Mouse (Mus musculus) splenic B cell, adult 2 months (primary cell): ENCODE results near the gene Ecel1.

Experiments used
- DNase-seq: peaks from one replicate; pipeline ENCODE4 v3.0.0-alpha.2; 2011; ENCODE audit warnings: low read depth, low spot score
- H3K27me3 ChIP-seq: 2 replicates; pipeline ENCODE4 v1.6.1; 2012; ENCODE audit warnings: mild to moderate bottlenecking, low read length, moderate library complexity, mixed read lengths; ENCODE audit not compliant: control insufficient read depth, poor library complexity, insufficient read depth, severe bottlenecking
- H3K36me3 ChIP-seq: 2 replicates; pipeline ENCODE4 v1.6.1; 2012; ENCODE audit warnings: mild to moderate bottlenecking, low read length, moderate library complexity, mixed read lengths; ENCODE audit not compliant: control insufficient read depth, poor library complexity, insufficient read depth, severe bottlenecking

Gene Ecel1

DNA sequence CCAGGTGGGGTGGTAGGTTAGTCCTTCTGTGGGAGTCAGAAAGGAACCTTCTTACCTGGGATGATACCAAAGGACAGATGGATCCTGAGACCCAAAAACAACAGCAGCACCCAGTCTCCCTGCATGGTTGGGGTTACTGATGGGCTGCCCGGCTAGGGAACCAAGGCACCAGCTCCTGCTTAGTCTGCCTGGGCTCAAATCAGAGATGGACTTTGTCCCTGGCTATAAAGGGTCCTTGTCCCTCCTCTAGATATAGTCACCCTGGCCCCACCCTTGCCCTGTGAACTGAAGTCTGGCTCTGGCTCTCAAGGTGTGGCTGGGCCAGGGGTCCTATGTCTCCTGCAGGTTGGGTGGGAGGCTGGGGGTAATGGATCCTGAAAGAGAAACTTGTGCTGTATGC is 54.9 kb downstream of the Ecel1 start, which contains the start of gene Alpi:
Gene Alpi (minus strand): TSS at position 196 of the 400 bp plus-strand sequence.
- DNase-seq: no peak
- Histone ChIP-seq H3K36me3 (no peaks in the 10 kb centered on the region), H3K27me3 (no peaks in the 10 kb centered on the region)

GRCm38 (mm10) chr1:87098358-87098975 is 57.9 kb downstream of the Ecel1 start:
- peak; percentile 51 for DNase-seq
- Histone ChIP-seq H3K36me3 (no peaks in the 10 kb centered on the region), H3K27me3 (no peaks in the 10 kb centered on the region)
